Mouse (Mus musculus) kidney, adult 2 months (tissue): ENCODE measurements around the gene Gpr152.

Experiments
- CTCF ChIP-seq: fragments of 200-500 bp; conservative IDR thresholded peaks from 2 replicates; pipeline ENCODE4 v1.5.1; 2011; ENCODE audit warnings: low read depth, mild to moderate bottlenecking, control low read depth, low read length, moderate library complexity, mixed read lengths; ENCODE audit not compliant: insufficient read depth, insufficient read length
- POLR2A ChIP-seq: fragments of 200-500 bp; IDR thresholded peaks from one replicate; pipeline ENCODE4 v1.6.1; 2011; ENCODE audit warnings: low read depth, low read length, control low read depth

DNA sequence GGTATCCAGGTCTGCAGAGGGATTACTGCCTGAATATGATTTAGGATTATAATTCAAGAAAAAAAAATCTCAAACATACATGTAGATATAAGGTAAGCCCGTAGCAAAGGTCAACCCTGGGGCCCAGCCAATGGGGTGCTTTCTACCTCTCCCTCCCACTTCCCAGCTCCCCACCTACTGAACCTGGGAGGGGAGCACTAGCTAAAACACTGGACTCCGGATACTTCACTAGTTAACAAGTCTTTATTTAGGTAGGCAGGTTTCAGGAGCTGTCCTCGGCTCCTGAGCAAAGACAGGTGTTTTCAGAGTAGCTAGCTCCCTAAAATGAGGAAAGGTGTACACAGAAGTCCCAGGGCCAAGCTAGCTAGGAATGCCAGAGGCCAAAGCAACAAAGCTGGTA is 24.5 kb downstream of the Gpr152 start:
- TF ChIP-seq POLR2A = no peak
- TF ChIP-seq CTCF = no peak
